ENCODE assay signal across 8 mouse cellular contexts in the genomic region with DNA sequence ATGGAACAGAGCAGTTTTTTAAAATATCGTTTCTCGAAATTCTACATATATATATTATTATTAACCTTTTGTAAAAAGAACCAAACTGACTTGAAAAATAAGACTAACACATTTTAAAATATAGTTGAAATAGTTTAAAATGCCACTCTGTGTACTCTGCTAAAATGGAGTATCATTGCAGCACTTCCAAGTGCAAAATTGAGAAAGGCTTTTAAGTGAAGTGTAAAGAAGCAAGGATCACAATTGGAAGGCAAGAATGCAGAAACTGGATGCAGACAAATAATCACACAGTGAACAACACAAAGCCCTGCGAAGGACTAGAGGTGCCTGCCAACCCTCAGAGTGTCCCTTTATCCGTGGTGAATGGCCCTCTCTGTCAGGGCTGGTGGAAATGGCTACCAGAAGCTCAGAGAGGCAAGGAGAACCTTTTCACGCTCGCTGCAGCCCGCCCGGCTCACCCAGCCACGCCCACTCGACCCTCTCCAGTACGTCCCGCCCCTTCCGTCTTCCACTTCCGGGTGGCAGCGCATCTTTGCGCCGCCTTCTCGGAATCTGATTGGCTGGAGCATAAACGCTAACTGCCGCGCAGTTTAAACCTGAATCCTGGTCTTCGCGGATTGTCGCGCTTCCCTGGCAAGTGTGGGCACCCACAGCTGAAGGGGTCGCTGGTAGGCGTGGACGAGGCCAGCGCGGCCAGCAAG. TPM values are rescaled to one million over a fixed set of nuclear protein-coding genes. Genes with fewer than 3 reads are reported as not detected.
A peak's percentile ranks its signal among the peaks of the same experiment; 100 is the strongest.
DNase-seq lines count a peak whose midpoint lies in the region; ATAC-seq and TF ChIP-seq lines count a peak whose summit lies in the region.

A gene (plus strand): TSS at position 540 of the 701 bp plus-strand sequence.

- peaks cover 15% of the 10 kb centered on the region for H3K4me1 ChIP-seq in hindbrain, embryonic 13.5 days (replicated peaks)

- POLR2A ChIA-PET in Patski (lab: Charles Lee): no interaction called here

- WGBS in hindbrain, embryonic 13.5 days: 7% methylated on average over 30 of the region's 30 CpGs

- H3K9ac ChIP-seq in hindbrain, embryonic 13.5 days: peak within 1 kb of the TSS; percentile 80

- TF ChIP-seq CTCF in Patski (IDR thresholded peaks at IDR 0.05): no peak

- no peaks in the 10 kb centered on the region for H3K36me3 ChIP-seq in hindbrain, embryonic 13.5 days

- in situ Hi-C loops in Patski (cut with MboI; ENCODE audit: low pct_unique_long_range_greater_than_20kb): no loop called here

- no peaks in the 10 kb centered on the region for H3K9me3 ChIP-seq in hindbrain, embryonic 13.5 days

- peak within 1 kb of the TSS; percentile 72 for H3K4me3 ChIP-seq in hindbrain, embryonic 13.5 days

- peak; percentile 62 for DNase-seq in Patski (ENCODE audit: low read depth, low spot score)
- DNase-seq in cerebellum, postnatal 14 days: peak; percentile 93 to 97
- DNase-seq in frontal cortex, postnatal 14 days (ENCODE audit: low spot score in 2 of 2): peak; percentile 78 to 83
- DNase-seq in layer of hippocampus, postnatal 25 days (ENCODE audit: extremely low spot score in 1 of 2, low spot score in 1 of 2): peak; percentile 62 to 81
- peak; percentile 93 for DNase-seq in lung, postnatal 25 days (ENCODE audit: low spot score)
- peak; percentile 97 for DNase-seq in retina, embryonic 14.5 days (ENCODE audit: low spot score)
- DNase-seq in thymus, postnatal 4 days: peak; percentile 97

- peak within 1 kb of the TSS; percentile 95 for H3K4me2 ChIP-seq in hindbrain, embryonic 13.5 days

- CTCF ChIA-PET in Patski (lab: Charles Lee): interaction anchor here (1.4 to 1.7 kb wide), 2 partner anchors 25 to 27 kb away, joined by 4 to 5 read pairs; no protein-coding TSS in a partner anchor

- ATAC-seq in Patski: peak; percentile 91
- peak; percentile 99 for ATAC-seq in hindbrain, embryonic 13.5 days (ENCODE audit: low FRiP score)

- H3K27ac ChIP-seq in hindbrain, embryonic 13.5 days: peak within 1 kb of the TSS; percentile 93

- no peaks in the 10 kb centered on the region for H3K27me3 ChIP-seq in Patski
- no peaks in the 10 kb centered on the region for H3K27me3 ChIP-seq in hindbrain, embryonic 13.5 days

RNA-seq across cellular contexts. Expression of the gene that starts here (rescaled TPM):
- 12.0 TPM for polyA plus RNA-seq in Patski (2021)
- 4.3 and 5.6 TPM in 2 replicates for polyA plus RNA-seq in hindbrain, embryonic 13.5 days (2015; fragmentation: Nextera tagmentation; extraction: Ambion mirVana)
- total RNA-seq in layer of hippocampus, postnatal 25 days (2021): under 1 TPM; 0.47 to 0.59 TPM

Comparison
In these comparisons a context has a peak if more than half of its experiments do, and no peak if none do; other contexts are left out.
1. Peak in every context shown above with its lines: DNase-seq, ATAC-seq, H3K4me3 ChIP-seq and H3K27ac ChIP-seq.
2. Peak in DNase-seq in layer of hippocampus, postnatal 25 days; RNA of the gene not detected or under 1 TPM.